Mouse (Mus musculus): ENCODE measurements around the gene Tgfb1i1. TPM values are rescaled to one million over a fixed set of nuclear protein-coding genes. Genes with fewer than 3 reads are reported as not detected.

Gene Tgfb1i1
- polyA plus RNA-seq, 1 experiment from 2014 or later: 50.9 TPM

GRCm38 (mm10) chr7:128236426-128236825, 10.2 kb upstream of the Tgfb1i1 start:
- WGBS: 96% methylated on average over 13 of the region's 13 CpGs
- no peak for DNase-seq (ENCODE audit: low spot score)
- Histone ChIP-seq H3K9me3 (no peaks in the 10 kb centered on the region), H3K36me3 (peaks cover 28% of the 10 kb centered on the region), H3K4me3 (peak overlapping the region; percentile 69), H3K4me1 (replicated peaks) (peaks cover 33% of the 10 kb centered on the region), H3K27me3 (ENCODE audit: insufficient read depth, poor library complexity, severe bottlenecking) (no peaks in the 10 kb centered on the region), H3K27ac (peak overlapping the region; percentile 97; the same call in 1 of the 2 replicates)

DNA sequence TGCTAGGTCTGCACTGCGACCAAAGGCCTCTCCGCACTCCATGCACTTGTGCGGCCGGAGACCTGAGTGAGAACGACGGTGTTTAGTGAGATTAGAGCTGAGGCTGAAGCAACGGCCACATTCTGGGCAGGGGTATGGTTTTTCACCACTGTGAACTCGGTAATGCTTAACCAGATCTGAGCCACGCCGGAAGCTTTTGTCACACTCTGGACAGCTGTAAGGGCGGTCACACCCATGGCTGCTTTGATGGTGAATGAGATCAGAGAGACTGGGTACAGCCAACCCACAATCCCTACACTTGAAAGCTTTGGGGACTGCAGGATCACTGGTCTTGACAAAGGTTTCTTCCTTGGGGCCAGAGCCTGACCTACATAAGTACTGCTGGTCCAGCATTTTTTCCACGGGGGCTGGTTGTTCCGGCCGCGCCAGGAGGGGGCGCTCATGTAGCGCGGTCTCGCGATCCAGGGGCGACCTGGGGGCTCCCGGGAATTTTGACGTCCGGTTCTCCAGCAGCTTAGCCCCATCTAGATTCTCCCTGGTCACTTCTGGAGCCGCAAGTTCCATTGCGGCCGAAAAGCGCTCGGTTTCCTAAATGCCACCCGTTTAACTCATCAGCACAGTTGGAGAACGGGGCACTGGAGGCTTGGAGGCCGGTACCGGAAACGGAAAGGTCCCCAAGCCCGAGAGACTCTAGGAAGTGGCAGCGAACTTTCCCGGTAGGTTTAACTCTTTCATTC, 9.6 kb upstream of the Tgfb1i1 start, which contains the start of gene Armc5:
Armc5 (plus strand) TSS at position 487 of the 737 bp plus-strand sequence.
- peak; percentile 89 for DNase-seq (ENCODE audit: low spot score)
- peaks cover 33% of the 10 kb centered on the region for H3K4me1 ChIP-seq (replicated peaks)
- H3K36me3 ChIP-seq: peaks cover 34% of the 10 kb centered on the region
- no peaks in the 10 kb centered on the region for H3K9me3 ChIP-seq
- no peaks in the 10 kb centered on the region for H3K27me3 ChIP-seq (ENCODE audit: insufficient read depth, poor library complexity, severe bottlenecking)
- peak within 1 kb of the TSS; percentile 69 for H3K4me3 ChIP-seq
- 27% methylated on average over 37 of the region's 37 CpGs for whole genome bisulfite sequencing
- peak within 1 kb of the TSS; percentile 97 for H3K27ac ChIP-seq

DNA sequence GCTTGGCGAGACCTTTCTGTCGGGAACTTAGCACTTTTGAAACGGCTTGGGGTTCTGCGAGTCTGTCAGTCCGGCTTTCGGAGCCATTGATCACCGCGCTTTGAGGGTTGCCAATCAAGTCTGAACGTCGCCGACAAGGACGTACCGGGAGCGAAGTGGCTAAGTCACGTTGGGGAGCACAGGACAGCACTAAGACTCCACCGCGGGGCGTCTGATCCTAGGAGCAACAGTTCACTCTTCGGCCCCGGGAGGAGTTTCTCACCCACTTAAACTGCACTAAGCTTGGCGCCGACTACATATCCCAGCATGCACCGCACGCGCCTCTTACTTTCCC, 9.1 kb upstream of the Tgfb1i1 start:
- DNase-seq (ENCODE audit: low spot score): no peak
- WGBS: under 1% methylated on average over 25 of the region's 25 CpGs
- Histone ChIP-seq H3K4me3 (peak overlapping the region; percentile 69), H3K27me3 (ENCODE audit: insufficient read depth, poor library complexity, severe bottlenecking) (no peaks in the 10 kb centered on the region), H3K27ac (peak overlapping the region; percentile 97), H3K4me1 (replicated peaks) (peaks cover 33% of the 10 kb centered on the region), H3K36me3 (peaks cover 40% of the 10 kb centered on the region), H3K9me3 (no peaks in the 10 kb centered on the region)

DNA sequence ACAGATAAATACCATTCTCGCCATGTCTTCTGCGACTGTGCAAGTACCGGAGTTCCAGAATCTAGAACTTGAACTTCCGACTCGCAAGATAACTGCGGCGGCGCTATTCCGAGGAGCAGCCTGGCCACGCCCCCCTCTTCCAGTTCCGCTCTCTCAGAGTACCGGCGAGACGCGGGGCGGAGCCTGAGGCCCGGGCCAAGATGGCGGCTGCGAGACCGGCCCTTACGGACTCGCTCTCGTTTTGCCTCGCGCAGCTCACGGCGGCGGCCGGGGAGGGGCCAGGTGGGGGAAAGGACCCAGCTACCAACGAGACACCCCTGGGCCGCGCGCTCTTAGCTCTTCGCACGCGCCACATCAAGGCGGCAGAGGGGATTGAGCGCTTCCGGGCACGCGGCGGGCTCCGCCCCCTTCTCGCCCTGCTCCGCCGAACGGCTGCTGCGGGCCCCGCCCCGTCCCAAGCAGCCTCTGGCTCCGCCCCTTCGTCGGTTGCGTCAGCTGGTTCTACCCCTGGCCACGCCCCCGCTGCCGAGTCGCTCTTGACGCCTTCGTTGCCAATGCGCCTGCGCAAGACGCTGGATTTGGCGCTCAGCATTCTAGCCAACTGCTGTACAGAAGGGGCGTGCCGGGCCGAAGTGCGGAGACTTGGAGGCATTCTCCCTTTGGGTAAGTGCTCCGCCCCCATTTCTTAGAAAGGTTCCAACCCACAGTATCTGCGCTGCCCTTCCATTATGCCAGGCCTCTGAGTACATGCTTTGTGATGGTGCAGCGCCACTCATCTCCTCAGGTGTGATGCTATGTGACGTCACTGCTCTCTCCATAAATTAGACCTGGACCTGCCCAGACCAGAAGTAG, 8.5 kb upstream of the Tgfb1i1 start, which contains the start of gene 9130023H24Rik:
9130023H24Rik (minus strand) TSS at position 105 of the 852 bp plus-strand sequence.
- WGBS: under 1% methylated on average over 72 of the region's 72 CpGs
- peaks cover 38% of the 10 kb centered on the region for H3K4me1 ChIP-seq (replicated peaks)

DNA sequence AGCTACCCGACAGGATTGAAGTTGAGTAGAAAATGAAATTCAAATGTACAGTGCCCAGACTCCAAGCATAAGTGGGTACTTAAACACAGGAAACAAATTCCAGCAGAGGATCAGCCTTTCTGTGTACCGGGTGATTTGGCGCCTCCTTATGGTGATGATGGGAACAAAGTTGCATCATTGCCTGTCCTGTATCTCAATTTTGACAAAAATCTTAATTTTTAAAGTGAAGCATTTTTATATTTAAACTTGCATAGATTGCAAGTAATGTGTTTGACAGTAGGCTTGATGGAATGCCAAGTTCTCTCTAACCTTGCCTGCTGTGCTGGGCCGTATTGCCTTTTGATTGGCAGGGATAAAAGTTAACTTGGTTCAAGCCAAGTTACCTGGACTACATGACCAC, 7.6 kb upstream of the Tgfb1i1 start:
- Histone ChIP-seq H3K27ac (peak overlapping the region; percentile 97), H3K36me3 (peaks cover 50% of the 10 kb centered on the region), H3K4me1 (replicated peaks) (peaks cover 42% of the 10 kb centered on the region), H3K9me3 (no peaks in the 10 kb centered on the region), H3K27me3 (ENCODE audit: insufficient read depth, poor library complexity, severe bottlenecking) (no peaks in the 10 kb centered on the region), H3K4me3 (peak overlapping the region; percentile 69)
- DNase-seq (ENCODE audit: low spot score): no peak
- WGBS: 27% methylated on average over 4 of the region's 4 CpGs

More for the DNA sequence above, 8.5 kb upstream of the Tgfb1i1 start, which contains the start of gene 9130023H24Rik:
- H3K4me3 ChIP-seq: peak within 1 kb of the TSS; percentile 69
- no peaks in the 10 kb centered on the region for H3K9me3 ChIP-seq
- H3K36me3 ChIP-seq: peaks cover 46% of the 10 kb centered on the region
- DNase-seq (ENCODE audit: low spot score): peak; percentile 100
- H3K27me3 ChIP-seq (ENCODE audit: insufficient read depth, poor library complexity, severe bottlenecking): no peaks in the 10 kb centered on the region
- H3K27ac ChIP-seq: peak within 1 kb of the TSS; percentile 97

- Histone ChIP-seq H3K36me3 (peaks cover 63% of the 10 kb centered on the region), H3K4me1 (replicated peaks) (peaks cover 54% of the 10 kb centered on the region), H3K4me3 (no peak overlapping the region), H3K27me3 (ENCODE audit: insufficient read depth, poor library complexity, severe bottlenecking) (peaks cover 5% of the 10 kb centered on the region; the same call in 1 of the 2 replicates), H3K27ac (no peak overlapping the region), H3K9me3 (no peaks in the 10 kb centered on the region)
- DNase-seq (ENCODE audit: low spot score): no peak
- 93% methylated on average over 27 of the region's 27 CpGs for whole genome bisulfite sequencing
These were observed 6.4 kb upstream of the Tgfb1i1 start for GRCm38 (mm10) chr7:128240131-128240784.

GRCm38 (mm10) chr7:128242331-128242730, 4.3 kb upstream of the Tgfb1i1 start:
- Histone ChIP-seq H3K27me3 (ENCODE audit: insufficient read depth, poor library complexity, severe bottlenecking) (peaks cover 14% of the 10 kb centered on the region; the same call in 1 of the 2 replicates), H3K4me3 (no peak overlapping the region), H3K27ac (no peak overlapping the region), H3K9me3 (no peaks in the 10 kb centered on the region), H3K4me1 (replicated peaks) (peaks cover 67% of the 10 kb centered on the region), H3K36me3 (peaks cover 55% of the 10 kb centered on the region)
- no peak for DNase-seq (ENCODE audit: low spot score)
- 95% methylated on average over 16 of the region's 16 CpGs for WGBS

DNA sequence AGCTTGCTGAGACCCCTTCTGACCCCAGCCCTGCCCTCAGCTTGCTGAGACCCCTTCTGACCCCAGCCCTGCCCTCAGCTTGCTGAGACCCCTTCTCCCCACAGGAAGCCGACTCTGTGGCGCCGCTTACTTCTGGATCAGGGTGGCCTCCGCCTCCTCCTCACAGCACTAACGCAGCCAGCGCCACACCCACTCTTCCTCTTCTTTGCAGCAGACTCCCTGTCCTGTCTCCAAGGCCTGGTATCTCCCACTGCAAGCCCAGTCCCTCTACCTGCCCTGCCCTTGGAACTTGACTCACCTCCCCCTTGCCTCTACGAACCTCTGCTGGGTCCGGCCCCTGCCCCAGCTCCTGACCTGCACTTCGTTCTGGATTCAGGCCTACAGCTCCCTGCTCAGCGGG, 2.7 kb upstream of the Tgfb1i1 start:
- Histone ChIP-seq H3K4me1 (replicated peaks) (peaks cover 71% of the 10 kb centered on the region), H3K27ac (peak overlapping the region; percentile 69; the same call in 1 of the 2 replicates), H3K36me3 (peaks cover 55% of the 10 kb centered on the region), H3K9me3 (no peaks in the 10 kb centered on the region), H3K4me3 (no peak overlapping the region), H3K27me3 (ENCODE audit: insufficient read depth, poor library complexity, severe bottlenecking) (peaks cover 20% of the 10 kb centered on the region)
- no peak for DNase-seq (ENCODE audit: low spot score)
- WGBS: 37% methylated on average over 10 of the region's 10 CpGs

- DNase-seq (ENCODE audit: low spot score): no peak
- WGBS: 83% methylated on average over 18 of the region's 18 CpGs
- H3K27ac ChIP-seq: peak overlapping the region; percentile 69
- peaks cover 22% of the 10 kb centered on the region for H3K27me3 ChIP-seq (ENCODE audit: insufficient read depth, poor library complexity, severe bottlenecking)
- H3K4me3 ChIP-seq: no peak overlapping the region
- H3K36me3 ChIP-seq: peaks cover 55% of the 10 kb centered on the region
- no peaks in the 10 kb centered on the region for H3K9me3 ChIP-seq
- peaks cover 65% of the 10 kb centered on the region for H3K4me1 ChIP-seq (replicated peaks)
These were observed 2.1 kb upstream of the Tgfb1i1 start for GRCm38 (mm10) chr7:128244410-128245025.

DNA sequence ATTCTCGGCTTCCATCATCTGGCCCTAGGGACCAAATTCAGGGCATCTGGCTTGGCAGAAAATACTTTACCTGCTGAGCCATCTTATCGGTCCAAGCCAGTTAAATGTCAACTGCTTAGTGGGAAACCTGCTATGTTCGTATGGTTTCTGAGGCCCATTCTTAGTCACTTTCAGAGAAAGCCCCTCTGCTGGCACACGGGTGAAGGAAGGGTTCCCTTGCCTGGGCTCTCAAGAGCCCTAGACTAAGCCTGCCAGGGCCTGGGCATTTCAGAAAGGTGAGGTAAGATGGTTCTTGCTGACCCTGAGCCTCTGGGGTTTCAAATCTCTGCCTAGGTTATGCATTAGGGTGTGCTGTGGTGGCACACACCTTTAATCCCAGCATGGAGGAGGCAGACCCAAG, 1.1 kb upstream of the Tgfb1i1 start:
- WGBS: 89% methylated on average over 4 of the region's 4 CpGs
- H3K27me3 ChIP-seq (ENCODE audit: insufficient read depth, poor library complexity, severe bottlenecking): peaks cover 28% of the 10 kb centered on the region
- H3K27ac ChIP-seq: no peak overlapping the region
- peaks cover 44% of the 10 kb centered on the region for H3K36me3 ChIP-seq
- DNase-seq (ENCODE audit: low spot score): no peak
- H3K4me1 ChIP-seq (replicated peaks): peaks cover 57% of the 10 kb centered on the region
- H3K4me3 ChIP-seq: no peak overlapping the region
- H3K9me3 ChIP-seq: no peaks in the 10 kb centered on the region

- WGBS: 2% methylated on average over 13 of the region's 13 CpGs
- Histone ChIP-seq H3K36me3 (peaks cover 25% of the 10 kb centered on the region), H3K4me1 (replicated peaks) (peaks cover 61% of the 10 kb centered on the region), H3K27ac (peak overlapping the region; percentile 87), H3K9me3 (no peaks in the 10 kb centered on the region), H3K27me3 (ENCODE audit: insufficient read depth, poor library complexity, severe bottlenecking) (peaks cover 44% of the 10 kb centered on the region), H3K4me3 (peak overlapping the region; percentile 61)
- DNase-seq (ENCODE audit: low spot score): peak; percentile 87
These were observed 831 bp downstream of the Tgfb1i1 start for GRCm38 (mm10) chr7:128247443-128247842.

Data from hindbrain, embryonic 10.5 days (tissue).